Mouse (Mus musculus): ENCODE measurements around the gene Kcnh4. TPM values are rescaled to one million over a fixed set of nuclear protein-coding genes. Genes with fewer than 3 reads are reported as not detected.

Gene Kcnh4
- total RNA-seq, 2 experiments from 2014 or later, result 1.1 to 1.8 TPM

Other genes starting within 250 kb of the Kcnh4 start
- 100 to 1,000 TPM; 107 to 112 TPM for gene Acly, start 231.9 kb downstream of the Kcnh4 start, total RNA-seq (2021)
- gene Ttc25, start 214.3 kb downstream of the Kcnh4 start, total RNA-seq (2021), result 1 to 10 TPM in 1 of 2 experiments, under 1 TPM in 1; 0.54 to 1.2 TPM
- 100 to 1,000 TPM; 365 to 435 TPM for gene Cnp, start 185.0 kb downstream of the Kcnh4 start, total RNA-seq (2021)
- gene Nkiras2, start 140.7 kb downstream of the Kcnh4 start, total RNA-seq (2021), result 10 to 100 TPM; 15.1 to 16.5 TPM
- gene Dnajc7, start 139.8 kb downstream of the Kcnh4 start, total RNA-seq (2021), result 100 to 1,000 TPM; 234 to 286 TPM
- gene Zfp385c, start 67.5 kb downstream of the Kcnh4 start, total RNA-seq (2021), result under 1 TPM in 1 of 2 experiments, not detected in 1; 0.31 TPM
- gene Dhx58, start 55.7 kb downstream of the Kcnh4 start, total RNA-seq (2021), result 1 to 10 TPM; 1.4 to 2.1 TPM
- gene Kat2a, start 47.5 kb downstream of the Kcnh4 start, total RNA-seq (2021), result 10 to 100 TPM; 55.6 to 55.9 TPM
- not detected for gene Hspb9, start 46.1 kb downstream of the Kcnh4 start, total RNA-seq (2021)
- 100 to 1,000 TPM; 141 to 152 TPM for gene Rab5c, start 21.7 kb downstream of the Kcnh4 start, total RNA-seq (2021)
- not detected for gene Hcrt, start 3.0 kb upstream of the Kcnh4 start, total RNA-seq (2021)
- gene Ghdc, start 11.0 kb upstream of the Kcnh4 start, total RNA-seq (2021), result 1 to 10 TPM; 5.2 to 6.8 TPM
- gene Stat5b, start 90.8 kb upstream of the Kcnh4 start, total RNA-seq (2021), result 10 to 100 TPM; 11.5 to 11.7 TPM
- 1 to 10 TPM; 1.1 to 1.7 TPM for gene Stat5a, start 99.4 kb upstream of the Kcnh4 start, total RNA-seq (2021)
- 10 to 100 TPM; 32.9 to 34.4 TPM for gene Stat3, start 179.6 kb upstream of the Kcnh4 start, total RNA-seq (2021)
- gene Cavin1, start 210.9 kb upstream of the Kcnh4 start, total RNA-seq (2021), result 10 to 100 TPM; 14.2 to 15.8 TPM
- gene Atp6v0a1, start 249.5 kb upstream of the Kcnh4 start, total RNA-seq (2021), result 100 to 1,000 TPM; 446 to 454 TPM